Mouse (Mus musculus) hindbrain, embryonic 12.5 days (tissue): ENCODE results near the gene Neu2. TPM values are rescaled to one million over a fixed set of nuclear protein-coding genes. Genes with fewer than 3 reads are reported as not detected.

Experiments used
- ATAC-seq: fragments of 200-750 bp; cut with Nextera tagmentation; 2 replicates; pipeline ENCODE4 v1.8.0; 2017; ENCODE audit warnings: moderate TSS enrichment; ENCODE audit not compliant: low FRiP score
- H3K27ac ChIP-seq: fragments of 300-500 bp; sonication (generic); 2 replicates; pipeline ENCODE4 v1.5.1; 2016; ENCODE audit warnings: mild to moderate bottlenecking
- H3K27me3 ChIP-seq: fragments of 300-500 bp; sonication (generic); 2 replicates; pipeline ENCODE4 v1.6.1; 2016; ENCODE audit warnings: mild to moderate bottlenecking
- H3K36me3 ChIP-seq: fragments of 300-500 bp; sonication (generic); 2 replicates; pipeline ENCODE4 v1.6.1; 2016; ENCODE audit warnings: mild to moderate bottlenecking
- H3K4me1 ChIP-seq: fragments of 300-500 bp; sonication (generic); 2 replicates; pipeline ENCODE4 v1.6.1; 2016
- H3K4me2 ChIP-seq: fragments of 300-500 bp; sonication (generic); replicated peaks from 2 replicates; pipeline ENCODE4 v1.6.1; 2016; ENCODE audit warnings: mild to moderate bottlenecking
- H3K4me3 ChIP-seq: fragments of 300-500 bp; sonication (generic); 2 replicates; pipeline ENCODE4 v1.5.1; 2016; ENCODE audit warnings: mild to moderate bottlenecking
- H3K9ac ChIP-seq: fragments of 300-500 bp; sonication (generic); 2 replicates; pipeline ENCODE4 v1.6.1; 2016; ENCODE audit warnings: mild to moderate bottlenecking, moderate library complexity
- H3K9me3 ChIP-seq: fragments of 300-500 bp; sonication (generic); replicated peaks from 2 replicates; pipeline ENCODE4 v1.6.1; 2016; ENCODE audit warnings: mild to moderate bottlenecking
- WGBS: fragments of 180-500 bp; shearing (Covaris S2); methylation state at CpG from one replicate; pipeline ENCODE4 v1.1.7; 2016; 5-methylcytosine and 5-hydroxymethylcytosine counted together
- polyA plus RNA-seq: library from polyadenylated mRNA; unstranded; fragments of >200 nt; fragmentation: Nextera tagmentation; extraction: Ambion mirVana; gene quantifications from 2 replicates; pipeline ENCODE4 v1.2.1, GENCODE M21; 2016

The Neu2 gene
- polyA plus RNA-seq, 1 experiment from 2014 or later, result not detected

- no peaks in the 10 kb centered on the region for H3K27me3 ChIP-seq
- H3K9ac ChIP-seq, result no peak overlapping the region
- no peak overlapping the region for H3K27ac ChIP-seq
- no peaks in the 10 kb centered on the region for H3K36me3 ChIP-seq
- no peak overlapping the region for H3K4me2 ChIP-seq
- 81% methylated on average over 1 of the region's 1 CpGs for WGBS
- no peak overlapping the region for H3K4me3 ChIP-seq
- no peaks in the 10 kb centered on the region for H3K4me1 ChIP-seq
- no peak for ATAC-seq
- no peaks in the 10 kb centered on the region for H3K9me3 ChIP-seq
Observed at GRCm38 (mm10) chr1:87553586-87553985, 43.9 kb downstream of the Neu2 start.

- no peaks in the 10 kb centered on the region for H3K27me3 ChIP-seq
- H3K4me1 ChIP-seq, result no peaks in the 10 kb centered on the region
- ATAC-seq, result no peak
- H3K36me3 ChIP-seq, result no peaks in the 10 kb centered on the region
- H3K4me3 ChIP-seq, result no peak overlapping the region
- WGBS, result 55% methylated on average over 3 of the region's 3 CpGs
- H3K4me2 ChIP-seq, result no peak overlapping the region
- no peaks in the 10 kb centered on the region for H3K9me3 ChIP-seq
- no peak overlapping the region for H3K27ac ChIP-seq
- no peak overlapping the region for H3K9ac ChIP-seq
Observed at GRCm38 (mm10) chr1:87562967-87563366, 53.3 kb downstream of the Neu2 start.

GRCm38 (mm10) chr1:87565760-87566159 is 56.1 kb downstream of the Neu2 start:
- Histone ChIP-seq H3K4me1 (no peaks in the 10 kb centered on the region), H3K27me3 (no peaks in the 10 kb centered on the region), H3K9me3 (no peaks in the 10 kb centered on the region), H3K4me2 (no peak overlapping the region), H3K27ac (no peak overlapping the region), H3K9ac (no peak overlapping the region), H3K4me3 (no peak overlapping the region), H3K36me3 (no peaks in the 10 kb centered on the region)
- ATAC-seq, result no peak
- WGBS, result 87% methylated on average over 8 of the region's 8 CpGs

- Histone ChIP-seq H3K4me3 (no peak overlapping the region), H3K9ac (no peak overlapping the region), H3K27ac (no peak overlapping the region), H3K4me1 (no peaks in the 10 kb centered on the region), H3K36me3 (no peaks in the 10 kb centered on the region), H3K27me3 (no peaks in the 10 kb centered on the region), H3K9me3 (no peaks in the 10 kb centered on the region), H3K4me2 (no peak overlapping the region)
- WGBS, result 49% methylated on average over 6 of the region's 6 CpGs
- ATAC-seq, result no peak
Observed at GRCm38 (mm10) chr1:87568398-87568797, 58.7 kb downstream of the Neu2 start.

GRCm38 (mm10) chr1:87573261-87573660 is 63.6 kb downstream of the Neu2 start:
- Histone ChIP-seq H3K36me3 (no peaks in the 10 kb centered on the region), H3K27ac (no peak overlapping the region), H3K4me2 (no peak overlapping the region), H3K9me3 (no peaks in the 10 kb centered on the region), H3K27me3 (no peaks in the 10 kb centered on the region), H3K4me1 (peaks cover 12% of the 10 kb centered on the region), H3K4me3 (no peak overlapping the region), H3K9ac (no peak overlapping the region)
- no peak for ATAC-seq
- 89% methylated on average over 5 of the region's 5 CpGs for WGBS

GRCm38 (mm10) chr1:87573800-87574215 is 64.1 kb downstream of the Neu2 start, which contains the start of gene Ngef:
Gene Ngef, minus strand, starts transcription at chr1:87573870.
- no peak within 1 kb of the TSS for H3K4me2 ChIP-seq
- no peak within 1 kb of the TSS for H3K4me3 ChIP-seq
- WGBS, result 79% methylated on average over 6 of the region's 6 CpGs
- H3K27me3 ChIP-seq, result no peaks in the 10 kb centered on the region
- no peaks in the 10 kb centered on the region for H3K36me3 ChIP-seq
- no peaks in the 10 kb centered on the region for H3K9me3 ChIP-seq
- H3K9ac ChIP-seq, result no peak within 1 kb of the TSS
- ATAC-seq, result no peak
- no peak within 1 kb of the TSS for H3K27ac ChIP-seq
- peaks cover 12% of the 10 kb centered on the region for H3K4me1 ChIP-seq

GRCm38 (mm10) chr1:87574353-87574752 is 64.7 kb downstream of the Neu2 start:
- Histone ChIP-seq H3K36me3 (no peaks in the 10 kb centered on the region), H3K27ac (no peak overlapping the region), H3K4me2 (no peak overlapping the region), H3K4me1 (peaks cover 12% of the 10 kb centered on the region), H3K27me3 (no peaks in the 10 kb centered on the region), H3K9ac (no peak overlapping the region), H3K4me3 (no peak overlapping the region), H3K9me3 (no peaks in the 10 kb centered on the region)
- WGBS, result 49% methylated on average over 6 of the region's 6 CpGs
- peak; percentile 87 for ATAC-seq

- Histone ChIP-seq H3K4me1 (peaks cover 12% of the 10 kb centered on the region), H3K9ac (no peak overlapping the region), H3K4me3 (no peak overlapping the region), H3K4me2 (no peak overlapping the region), H3K27ac (peak overlapping the region; percentile 30; the same call in 1 of the 2 replicates), H3K27me3 (no peaks in the 10 kb centered on the region), H3K36me3 (no peaks in the 10 kb centered on the region), H3K9me3 (no peaks in the 10 kb centered on the region)
- WGBS, result 65% methylated on average over 7 of the region's 7 CpGs
- ATAC-seq, result peak; percentile 46
Observed at GRCm38 (mm10) chr1:87574785-87575184, 65.1 kb downstream of the Neu2 start.

GRCm38 (mm10) chr1:87578965-87579364 is 69.3 kb downstream of the Neu2 start:
- 80% methylated on average over 6 of the region's 6 CpGs for WGBS
- Histone ChIP-seq H3K4me1 (peaks cover 14% of the 10 kb centered on the region), H3K9ac (no peak overlapping the region), H3K27ac (no peak overlapping the region), H3K36me3 (no peaks in the 10 kb centered on the region), H3K27me3 (peaks cover 28% of the 10 kb centered on the region), H3K4me3 (no peak overlapping the region), H3K9me3 (no peaks in the 10 kb centered on the region), H3K4me2 (no peak overlapping the region)
- ATAC-seq, result no peak

- H3K27me3 ChIP-seq, result peaks cover 35% of the 10 kb centered on the region
- H3K27ac ChIP-seq, result no peak overlapping the region
- peaks cover 7% of the 10 kb centered on the region for H3K4me1 ChIP-seq
- H3K4me3 ChIP-seq, result no peak overlapping the region
- H3K36me3 ChIP-seq, result no peaks in the 10 kb centered on the region
- H3K9ac ChIP-seq, result 0 out of 2 replicates have a peak overlapping the region, but pooled peaks have one; percentile 13
- ATAC-seq, result no peak
- WGBS, result 3% methylated on average over 3 of the region's 3 CpGs
- H3K4me2 ChIP-seq, result no peak overlapping the region; the same call in 1 of the 2 replicates
- no peaks in the 10 kb centered on the region for H3K9me3 ChIP-seq
Observed at GRCm38 (mm10) chr1:87580824-87581223, 71.1 kb downstream of the Neu2 start.

GRCm38 (mm10) chr1:87589162-87589561 is 79.5 kb downstream of the Neu2 start:
- H3K9me3 ChIP-seq, result no peaks in the 10 kb centered on the region
- no peak overlapping the region for H3K9ac ChIP-seq
- H3K27ac ChIP-seq, result no peak overlapping the region
- no peak overlapping the region for H3K4me2 ChIP-seq
- H3K27me3 ChIP-seq, result peaks cover 7% of the 10 kb centered on the region; the same call in 1 of the 2 replicates
- H3K4me3 ChIP-seq, result no peak overlapping the region
- no peak for ATAC-seq
- H3K4me1 ChIP-seq, result no peaks in the 10 kb centered on the region
- WGBS, result 96% methylated on average over 7 of the region's 7 CpGs
- H3K36me3 ChIP-seq, result no peaks in the 10 kb centered on the region

- no peak for ATAC-seq
- Histone ChIP-seq H3K9me3 (no peaks in the 10 kb centered on the region), H3K27ac (no peak overlapping the region), H3K4me3 (no peak overlapping the region), H3K36me3 (no peaks in the 10 kb centered on the region), H3K4me2 (no peak overlapping the region), H3K4me1 (no peaks in the 10 kb centered on the region), H3K9ac (no peak overlapping the region), H3K27me3 (peaks cover 3% of the 10 kb centered on the region; the same call in 1 of the 2 replicates)
- WGBS, result 90% methylated on average over 8 of the region's 8 CpGs
Observed at GRCm38 (mm10) chr1:87589980-87590379, 80.3 kb downstream of the Neu2 start.

- H3K4me1 ChIP-seq, result no peaks in the 10 kb centered on the region
- no peak overlapping the region for H3K4me2 ChIP-seq
- no peak overlapping the region for H3K9ac ChIP-seq
- no peaks in the 10 kb centered on the region for H3K36me3 ChIP-seq
- no peak overlapping the region for H3K27ac ChIP-seq
- H3K9me3 ChIP-seq, result no peaks in the 10 kb centered on the region
- ATAC-seq, result no peak
- no peak overlapping the region for H3K4me3 ChIP-seq
- 80% methylated on average over 3 of the region's 3 CpGs for WGBS
- no peaks in the 10 kb centered on the region for H3K27me3 ChIP-seq
Observed at GRCm38 (mm10) chr1:87594261-87594660, 84.6 kb downstream of the Neu2 start.
